In genomic region chr2:169519941-169520340, GRCm38 (mm10) we compare ENCODE assay signal across 20 mouse cellular contexts.
DNase-seq lines count a peak whose midpoint lies in the region; ATAC-seq and TF ChIP-seq lines count a peak whose summit lies in the region.
"Had no signal": no experiment of that assay in that cellular context is flagged by ENCODE, and none has a peak within 500 bp of the region (broad histone marks: within the 10 kb centered on the region; RNA-seq: fewer than 3 reads in every experiment).

No protein-coding gene starts in this region.

- TF ChIP-seq CTCF in thymus, adult 2 months (IDR thresholded peaks at IDR 0.05; ENCODE audit: borderline replicate concordance, control insufficient read depth, extremely low read depth, insufficient read depth, low read length, poor library complexity) = no peak

- no peaks in the 10 kb centered on the region for H3K9me3 ChIP-seq in heart, embryonic 11.5 days (replicated peaks; ENCODE audit: control insufficient read depth, low read length)
- H3K9me3 ChIP-seq: embryonic facial prominence, embryonic 12.5 days; neural tube, embryonic 12.5 days had no signal

- peak overlapping the region; percentile 41; the same call in 1 of the 2 replicates for H3K4me2 ChIP-seq in heart, embryonic 11.5 days
- H3K4me2 ChIP-seq: embryonic facial prominence, embryonic 12.5 days; neural tube, embryonic 12.5 days had no signal

- H3K36me3 ChIP-seq in heart, embryonic 11.5 days (ENCODE audit: control insufficient read depth, insufficient read depth, low read length) = no peaks in the 10 kb centered on the region
- H3K36me3 ChIP-seq in thymus, adult 2 months (ENCODE audit: control insufficient read depth, insufficient read depth, low read length) = no peaks in the 10 kb centered on the region
- H3K36me3 ChIP-seq: embryonic facial prominence, embryonic 12.5 days; neural tube, embryonic 12.5 days had no signal

- no peak overlapping the region for H3K27ac ChIP-seq in heart, embryonic 11.5 days (ENCODE audit: low read depth, low read length)
- H3K27ac ChIP-seq in thymus, adult 2 months (ENCODE audit: control insufficient read depth, insufficient read depth, low read length) = no peak overlapping the region
- H3K27ac ChIP-seq: embryonic facial prominence, embryonic 12.5 days; gastrocnemius, adult 2 months; left cerebral cortex, adult 2 months; liver, embryonic 14.5 days; neural tube, embryonic 12.5 days had no signal

- intact Hi-C loops in heart, postnatal 25 days (cut with DNase I) = no loop called here

- TF ChIP-seq POLR2A in thymus, adult 2 months (IDR thresholded peaks at IDR 0.05; ENCODE audit: control insufficient read depth, extremely low read depth, insufficient read depth, low read length, poor library complexity) = no peak

- no peak overlapping the region for H3K9ac ChIP-seq in heart, embryonic 11.5 days (ENCODE audit: low read depth, low read length)
- H3K9ac ChIP-seq: embryonic facial prominence, embryonic 12.5 days; liver, embryonic 14.5 days; neural tube, embryonic 12.5 days had no signal

- no peak for DNase-seq in heart, postnatal 25 days (ENCODE audit: low spot score)
- peak; percentile 7 for DNase-seq in thymus, adult 2 months
- no peak for DNase-seq in thymus, adult 18-20 months
- DNase-seq in spleen, postnatal 36 days (ENCODE audit: low spot score in 2 of 2) = peak; percentile 56 to 59
- DNase-seq in ovary, postnatal 14 days (ENCODE audit: low spot score) = no peak
- DNase-seq in cerebellum, adult 8-10 months = no peak
- DNase-seq: adrenal gland, adult 8-10 months; cerebellum, adult 11-12 months; gastrocnemius, adult 2 months; kidney, postnatal 10 days had no signal

- WGBS in heart, embryonic 11.5 days (ENCODE audit: insufficient replicate concordance) = 45% methylated on average over 9 of the region's 9 CpGs
- 4% methylated on average over 9 of the region's 9 CpGs for WGBS in thymus, adult 2 months

- no peak for ATAC-seq in heart, embryonic 11.5 days (replicated peaks; ENCODE audit: insufficient number of reproducible peaks, low FRiP score, low TSS enrichment)
- ATAC-seq in cerebellum, adult (ENCODE audit: insufficient number of reproducible peaks, low FRiP score, low TSS enrichment) = no peak
- ATAC-seq: forebrain, embryonic 16.5 days; hindbrain, embryonic 16.5 days; intestine, postnatal 0 days; lung, postnatal 0 days had no signal

- no peaks in the 10 kb centered on the region for H3K27me3 ChIP-seq in heart, embryonic 11.5 days (ENCODE audit: control insufficient read depth, insufficient read depth, low read length)
- H3K27me3 ChIP-seq in thymus, adult 2 months (ENCODE audit: control insufficient read depth, insufficient read depth, low read length) = no peaks in the 10 kb centered on the region
- H3K27me3 ChIP-seq: embryonic facial prominence, embryonic 12.5 days; neural tube, embryonic 12.5 days had no signal

- no peak overlapping the region for H3K4me3 ChIP-seq in heart, embryonic 11.5 days (ENCODE audit: low read depth, low read length)
- H3K4me3 ChIP-seq in thymus, adult 2 months (ENCODE audit: control insufficient read depth, insufficient read depth, low read length) = no peak overlapping the region
- H3K4me3 ChIP-seq: embryonic facial prominence, embryonic 12.5 days; gastrocnemius, adult 2 months; left cerebral cortex, adult 2 months; neural tube, embryonic 12.5 days had no signal

- peaks cover 2% of the 10 kb centered on the region; the same call in 1 of the 2 replicates for H3K4me1 ChIP-seq in heart, embryonic 11.5 days (ENCODE audit: control insufficient read depth, insufficient read depth, low read length)
- H3K4me1 ChIP-seq in thymus, adult 2 months (replicated peaks; ENCODE audit: control insufficient read depth, insufficient read depth, low read length) = peaks cover 14% of the 10 kb centered on the region

Comparison
In these comparisons a context has a peak if more than half of its experiments do, and no peak if none do; other contexts are left out.
1. DNase-seq: peak in thymus, adult 2 months (single experiment) and spleen, postnatal 36 days (2 of 2); none in heart, postnatal 25 days (single experiment), thymus, adult 18-20 months (0 of 2), ovary, postnatal 14 days (single experiment) and cerebellum, adult 8-10 months (single experiment).